Mouse (Mus musculus): ENCODE measurements around the gene Gm20388. TPM values are rescaled to one million over a fixed set of nuclear protein-coding genes. Genes with fewer than 3 reads are reported as not detected.

Gene Gm20388
- polyA plus RNA-seq, 1 experiment from 2014 or later, result not detected

DNA sequence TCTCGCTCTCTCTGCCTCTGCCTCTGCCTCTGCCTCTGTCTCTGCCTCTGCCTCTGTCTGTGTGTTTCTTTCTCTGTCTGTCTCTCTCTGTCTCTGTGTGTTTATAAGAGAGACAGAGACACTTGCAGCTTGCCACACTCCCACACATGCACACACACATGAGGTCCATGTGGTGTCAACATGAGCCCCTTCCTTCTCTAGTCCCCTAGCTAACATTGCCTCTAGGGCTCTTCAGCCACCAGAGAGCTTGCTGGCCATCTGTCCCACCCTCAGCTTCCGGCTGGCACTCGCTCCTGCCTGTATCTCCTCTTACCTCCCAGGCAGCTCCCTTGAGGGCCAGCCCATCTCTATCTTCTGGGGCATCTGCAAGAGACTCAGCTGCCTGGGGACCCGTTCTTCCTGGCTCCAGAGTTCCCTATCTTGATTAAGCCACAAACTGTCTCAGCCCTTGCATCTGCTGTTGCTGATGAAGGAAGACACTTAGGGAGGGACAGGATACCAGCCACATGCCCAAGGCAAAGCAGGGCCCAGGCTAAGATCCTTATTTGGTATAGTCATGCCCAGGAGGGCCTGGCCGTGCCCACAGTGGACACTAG lies 414.6 kb downstream of the Gm20388 start:
- Histone ChIP-seq H3K9me3 (ENCODE audit: control insufficient read depth, low read length) (no peaks in the 10 kb centered on the region), H3K27ac (replicated peaks in 1 of 2; ENCODE audit: control insufficient read depth in 1 of 2, insufficient read depth in 1 of 2, low read depth in 2 of 2, low read length in 2 of 2) (no peak overlapping the region), H3K4me3 (ENCODE audit: control insufficient read depth in 1 of 2, insufficient read depth in 1 of 2, low read depth in 1 of 2, low read length in 2 of 2) (no peak overlapping the region), H3K4me2 (ENCODE audit: low read length) (no peak overlapping the region), H3K9ac (ENCODE audit: low read length) (no peak overlapping the region), H3K4me1 (ENCODE audit: control insufficient read depth in 2 of 2, insufficient read depth in 2 of 2, low read length in 2 of 2) (peaks cover 15 to 18% of the 10 kb centered on the region in 2 experiments), H3K27me3 (ENCODE audit: control insufficient read depth, insufficient read depth, low read length) (no peaks in the 10 kb centered on the region), H3K36me3 (ENCODE audit: control insufficient read depth, insufficient read depth, low read length) (no peaks in the 10 kb centered on the region)
- WGBS, result 67% methylated on average over 5 of the region's 5 CpGs
- ATAC-seq (ENCODE audit: insufficient number of reproducible peaks, insufficient read depth, low FRiP score, low read depth), result no peak

DNA sequence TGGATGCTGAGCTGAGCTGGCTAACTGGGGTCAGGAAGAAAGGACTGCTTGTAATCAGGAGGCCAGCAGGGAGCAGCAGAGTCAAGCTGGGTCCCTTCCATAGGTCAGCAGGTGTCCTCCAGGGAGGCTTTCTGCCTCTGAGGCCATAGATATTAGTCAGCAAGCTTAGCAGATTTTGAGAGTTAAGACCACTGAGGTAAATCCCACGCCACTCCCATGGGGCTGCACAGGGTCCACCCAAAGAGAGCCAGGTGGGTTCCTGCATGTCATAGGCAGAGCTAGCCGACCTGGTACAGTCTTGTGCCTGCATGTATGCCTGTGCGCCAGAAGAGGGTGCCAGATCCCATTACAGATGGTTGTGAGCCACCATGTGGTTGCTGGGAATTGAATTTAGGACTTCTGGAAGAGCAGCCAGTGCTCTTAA lies 416.5 kb downstream of the Gm20388 start:
- H3K4me1 ChIP-seq (ENCODE audit: control insufficient read depth in 2 of 2, insufficient read depth in 2 of 2, low read length in 2 of 2), result peaks cover 26 to 27% of the 10 kb centered on the region in 2 experiments
- H3K9me3 ChIP-seq (ENCODE audit: control insufficient read depth, low read length), result no peaks in the 10 kb centered on the region
- WGBS, result 58% methylated on average over 3 of the region's 3 CpGs
- no peak overlapping the region for H3K4me2 ChIP-seq (ENCODE audit: low read length)
- H3K4me3 ChIP-seq (ENCODE audit: control insufficient read depth in 1 of 2, insufficient read depth in 1 of 2, low read depth in 1 of 2, low read length in 2 of 2), result no peak overlapping the region
- H3K36me3 ChIP-seq (ENCODE audit: control insufficient read depth, insufficient read depth, low read length), result no peaks in the 10 kb centered on the region
- ATAC-seq (ENCODE audit: insufficient number of reproducible peaks, insufficient read depth, low FRiP score, low read depth), result no peak
- no peaks in the 10 kb centered on the region for H3K27me3 ChIP-seq (ENCODE audit: control insufficient read depth, insufficient read depth, low read length)
- H3K27ac ChIP-seq (replicated peaks in 1 of 2; ENCODE audit: control insufficient read depth in 1 of 2, insufficient read depth in 1 of 2, low read depth in 2 of 2, low read length in 2 of 2), result no peak overlapping the region
- H3K9ac ChIP-seq (ENCODE audit: low read length), result no peak overlapping the region

DNA sequence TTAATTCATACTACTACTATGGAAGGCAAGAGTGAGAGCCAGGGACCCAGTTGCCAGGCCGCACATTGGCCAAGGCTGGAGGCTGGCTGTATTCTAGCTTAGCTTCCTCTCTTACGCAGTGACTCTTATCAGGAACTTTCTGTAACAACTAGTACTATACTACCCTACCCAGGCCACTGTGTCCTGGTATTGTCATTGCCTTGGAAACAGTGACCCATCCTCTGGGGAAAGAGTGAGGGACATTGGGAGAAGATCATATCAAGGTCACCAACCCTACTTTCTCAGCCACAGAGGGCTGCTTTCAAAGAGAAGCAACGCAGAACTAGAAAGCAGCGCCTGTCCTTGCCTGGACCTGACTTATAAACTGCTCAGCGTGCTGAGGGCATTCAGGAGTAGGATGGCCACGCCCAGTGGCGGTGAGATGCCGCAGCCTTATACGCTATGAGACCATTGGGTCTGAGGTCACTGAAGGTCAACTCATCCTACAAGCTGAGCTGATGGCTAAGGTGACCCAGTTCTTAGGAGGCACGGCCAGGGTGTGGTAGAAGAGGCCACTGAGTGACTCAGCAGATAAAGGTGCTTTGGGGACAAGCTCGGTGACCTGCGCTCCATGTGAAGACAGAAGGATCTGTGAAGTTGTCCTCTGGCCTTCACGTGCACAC lies 417.9 kb downstream of the Gm20388 start:
- WGBS, result 78% methylated on average over 13 of the region's 13 CpGs
- no peak overlapping the region for H3K9ac ChIP-seq (ENCODE audit: low read length)
- H3K4me3 ChIP-seq (ENCODE audit: control insufficient read depth in 1 of 2, insufficient read depth in 1 of 2, low read depth in 1 of 2, low read length in 2 of 2), result no peak overlapping the region
- ATAC-seq (ENCODE audit: insufficient number of reproducible peaks, insufficient read depth, low FRiP score, low read depth), result no peak
- H3K27me3 ChIP-seq (ENCODE audit: control insufficient read depth, insufficient read depth, low read length), result no peaks in the 10 kb centered on the region
- no peak overlapping the region for H3K27ac ChIP-seq (replicated peaks in 1 of 2; ENCODE audit: control insufficient read depth in 1 of 2, insufficient read depth in 1 of 2, low read depth in 2 of 2, low read length in 2 of 2)
- peaks cover 14 to 18% of the 10 kb centered on the region in 2 experiments for H3K4me1 ChIP-seq (ENCODE audit: control insufficient read depth in 2 of 2, insufficient read depth in 2 of 2, low read length in 2 of 2)
- no peak overlapping the region for H3K4me2 ChIP-seq (ENCODE audit: low read length)
- no peaks in the 10 kb centered on the region for H3K9me3 ChIP-seq (ENCODE audit: control insufficient read depth, low read length)
- H3K36me3 ChIP-seq (ENCODE audit: control insufficient read depth, insufficient read depth, low read length), result no peaks in the 10 kb centered on the region

DNA sequence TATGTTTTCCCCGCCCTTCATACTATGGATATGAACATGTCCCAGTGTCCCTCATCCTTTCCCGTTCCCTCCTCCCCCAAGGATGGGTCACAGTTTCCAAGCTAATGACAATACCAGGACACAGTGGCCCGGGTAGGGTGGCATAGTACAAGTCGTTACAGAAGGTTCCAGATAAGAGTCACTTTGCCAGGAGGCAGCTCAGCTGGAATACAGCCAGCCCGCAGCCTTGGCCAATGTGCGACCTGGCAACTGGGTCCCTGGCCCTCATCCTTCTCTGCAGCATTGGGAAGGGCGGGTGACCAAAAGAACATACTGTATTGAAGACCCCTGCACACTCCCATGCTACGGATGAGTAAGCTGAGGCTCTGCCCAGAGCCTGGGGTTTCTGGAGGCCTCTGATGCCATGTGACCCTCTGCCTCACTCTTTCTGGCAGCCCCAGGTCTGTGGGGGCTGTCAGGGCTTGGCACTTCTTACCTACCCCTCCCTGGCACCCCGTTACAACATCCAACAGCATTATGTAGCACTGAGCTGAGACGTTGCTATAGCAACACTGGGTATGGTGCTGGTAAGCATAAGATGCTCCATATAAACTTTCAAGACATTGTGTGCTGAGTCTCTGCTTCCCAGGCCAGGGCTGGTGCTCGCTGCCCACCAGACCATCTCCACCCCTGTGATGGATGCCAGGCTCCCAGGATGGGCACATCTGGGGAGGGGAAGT lies 418.5 kb downstream of the Gm20388 start:
- Histone ChIP-seq H3K9me3 (ENCODE audit: control insufficient read depth, low read length) (no peaks in the 10 kb centered on the region), H3K27me3 (ENCODE audit: control insufficient read depth, insufficient read depth, low read length) (no peaks in the 10 kb centered on the region), H3K36me3 (ENCODE audit: control insufficient read depth, insufficient read depth, low read length) (no peaks in the 10 kb centered on the region), H3K27ac (replicated peaks in 1 of 2; ENCODE audit: control insufficient read depth in 1 of 2, insufficient read depth in 1 of 2, low read depth in 2 of 2, low read length in 2 of 2) (no peak overlapping the region), H3K4me2 (ENCODE audit: low read length) (no peak overlapping the region), H3K4me3 (ENCODE audit: control insufficient read depth in 1 of 2, insufficient read depth in 1 of 2, low read depth in 1 of 2, low read length in 2 of 2) (no peak overlapping the region), H3K4me1 (ENCODE audit: control insufficient read depth in 2 of 2, insufficient read depth in 2 of 2, low read length in 2 of 2) (peaks cover 12 to 18% of the 10 kb centered on the region in 2 experiments; a peak in 3 of 4 replicates), H3K9ac (ENCODE audit: low read length) (no peak overlapping the region)
- no peak for ATAC-seq (ENCODE audit: insufficient number of reproducible peaks, insufficient read depth, low FRiP score, low read depth)
- WGBS, result 83% methylated on average over 11 of the region's 11 CpGs

DNA sequence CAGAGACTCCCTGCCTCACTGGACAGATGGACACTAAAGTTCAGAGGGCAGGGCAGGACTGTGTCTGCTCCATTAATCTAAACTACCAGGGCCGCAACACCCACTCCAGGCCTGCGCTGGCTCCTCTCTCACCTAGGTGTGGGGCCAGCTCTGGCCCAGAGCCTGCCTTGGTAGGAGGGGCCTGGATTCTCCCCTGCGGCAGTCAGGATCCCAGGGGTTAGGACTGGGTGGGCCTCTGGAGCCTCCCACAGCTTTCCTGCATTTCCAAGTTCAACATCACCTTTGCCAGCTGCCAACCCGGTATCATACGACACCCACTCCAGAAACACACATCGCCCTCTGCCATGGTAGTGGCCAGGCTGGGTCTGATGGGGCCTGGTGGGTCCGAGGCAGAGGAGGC lies 420.4 kb downstream of the Gm20388 start:
- Histone ChIP-seq H3K4me1 (ENCODE audit: control insufficient read depth in 2 of 2, insufficient read depth in 2 of 2, low read length in 2 of 2) (peaks cover 30% of the 10 kb centered on the region in 2 experiments), H3K27me3 (ENCODE audit: control insufficient read depth, insufficient read depth, low read length) (no peaks in the 10 kb centered on the region), H3K27ac (replicated peaks in 1 of 2; ENCODE audit: control insufficient read depth in 1 of 2, insufficient read depth in 1 of 2, low read depth in 2 of 2, low read length in 2 of 2) (peak overlapping the region in 1 of 2 experiments; percentile 1; a peak in 2 of 4 replicates), H3K4me2 (ENCODE audit: low read length) (no peak overlapping the region), H3K9ac (ENCODE audit: low read length) (no peak overlapping the region), H3K4me3 (ENCODE audit: control insufficient read depth in 1 of 2, insufficient read depth in 1 of 2, low read depth in 1 of 2, low read length in 2 of 2) (no peak overlapping the region), H3K9me3 (ENCODE audit: control insufficient read depth, low read length) (no peaks in the 10 kb centered on the region), H3K36me3 (ENCODE audit: control insufficient read depth, insufficient read depth, low read length) (no peaks in the 10 kb centered on the region)
- no peak for ATAC-seq (ENCODE audit: insufficient number of reproducible peaks, insufficient read depth, low FRiP score, low read depth)
- 55% methylated on average over 7 of the region's 7 CpGs for WGBS

DNA sequence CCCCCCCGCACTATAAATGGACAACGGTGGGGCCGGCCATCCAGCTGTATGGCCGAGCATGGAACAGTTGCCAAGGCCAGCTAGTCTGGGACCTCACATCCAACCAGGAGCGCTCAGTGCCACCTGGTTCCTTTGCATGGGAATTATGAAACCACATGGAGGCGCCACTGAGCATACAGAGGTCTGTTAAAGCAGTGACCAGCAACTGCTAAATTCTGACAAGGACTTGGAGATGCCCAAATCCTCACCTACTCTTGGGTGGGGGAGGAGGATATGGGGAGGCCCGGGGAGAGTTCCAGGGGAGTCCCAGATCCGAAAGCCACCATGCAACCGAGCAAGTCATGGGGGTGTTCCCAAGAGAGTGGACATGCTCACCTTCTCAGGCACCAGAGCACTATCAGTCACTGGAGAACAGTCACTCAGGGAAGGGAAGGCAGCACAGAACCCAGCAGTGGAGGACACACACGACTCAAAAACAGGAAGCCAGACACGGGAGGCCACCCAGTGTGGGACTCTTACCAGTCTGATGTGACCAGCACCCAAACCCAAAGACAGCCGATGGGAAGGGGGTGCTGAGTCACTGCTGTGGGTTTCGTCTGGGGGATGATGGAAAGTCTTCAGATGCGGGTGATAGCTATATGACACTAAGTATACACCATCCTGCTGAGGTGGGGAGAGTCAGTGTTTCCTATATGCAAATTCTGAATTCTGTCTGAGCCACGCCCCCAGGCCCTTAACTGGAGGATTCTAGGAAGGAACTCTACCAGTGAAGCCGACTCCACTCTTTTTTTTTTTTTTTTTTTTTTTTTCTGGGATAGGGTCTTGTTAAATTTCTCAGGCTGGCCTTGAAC lies 422.0 kb downstream of the Gm20388 start:
- H3K4me3 ChIP-seq (ENCODE audit: control insufficient read depth in 1 of 2, insufficient read depth in 1 of 2, low read depth in 1 of 2, low read length in 2 of 2), result no peak overlapping the region
- ATAC-seq (ENCODE audit: insufficient number of reproducible peaks, insufficient read depth, low FRiP score, low read depth), result no peak
- H3K4me1 ChIP-seq (ENCODE audit: control insufficient read depth in 2 of 2, insufficient read depth in 2 of 2, low read length in 2 of 2), result peaks cover 32 to 33% of the 10 kb centered on the region in 2 experiments
- no peaks in the 10 kb centered on the region for H3K9me3 ChIP-seq (ENCODE audit: control insufficient read depth, low read length)
- no peaks in the 10 kb centered on the region for H3K27me3 ChIP-seq (ENCODE audit: control insufficient read depth, insufficient read depth, low read length)
- no peak overlapping the region for H3K9ac ChIP-seq (ENCODE audit: low read length)
- H3K36me3 ChIP-seq (ENCODE audit: control insufficient read depth, insufficient read depth, low read length), result no peaks in the 10 kb centered on the region
- no peak overlapping the region for H3K27ac ChIP-seq (replicated peaks in 1 of 2; ENCODE audit: control insufficient read depth in 1 of 2, insufficient read depth in 1 of 2, low read depth in 2 of 2, low read length in 2 of 2)
- 73% methylated on average over 16 of the region's 16 CpGs for WGBS
- no peak overlapping the region for H3K4me2 ChIP-seq (ENCODE audit: low read length)

DNA sequence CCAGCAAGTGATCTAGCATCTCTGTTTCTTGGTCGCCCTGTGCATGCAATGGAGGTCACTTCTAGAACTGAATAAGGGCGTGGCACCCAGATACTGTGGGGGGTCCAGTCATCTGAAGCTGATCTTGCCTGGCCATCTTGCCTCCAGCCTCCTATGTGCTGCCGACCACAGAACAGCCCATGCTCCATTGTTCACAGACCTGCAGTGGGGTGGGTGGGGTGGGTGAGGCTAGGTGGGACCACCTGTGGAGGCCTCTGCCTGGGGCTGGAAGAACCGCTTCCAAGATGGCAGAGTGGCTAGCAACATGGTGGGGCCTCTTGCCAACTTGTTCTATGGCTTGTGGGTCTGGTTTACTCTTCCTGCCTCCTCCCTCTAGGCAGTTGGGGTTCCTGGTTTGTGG lies 423.0 kb downstream of the Gm20388 start:
- Histone ChIP-seq H3K36me3 (ENCODE audit: control insufficient read depth, insufficient read depth, low read length) (no peaks in the 10 kb centered on the region), H3K9ac (ENCODE audit: low read length) (no peak overlapping the region), H3K9me3 (ENCODE audit: control insufficient read depth, low read length) (no peaks in the 10 kb centered on the region), H3K27ac (replicated peaks in 1 of 2; ENCODE audit: control insufficient read depth in 1 of 2, insufficient read depth in 1 of 2, low read depth in 2 of 2, low read length in 2 of 2) (no peak overlapping the region), H3K27me3 (ENCODE audit: control insufficient read depth, insufficient read depth, low read length) (no peaks in the 10 kb centered on the region), H3K4me2 (ENCODE audit: low read length) (no peak overlapping the region), H3K4me3 (ENCODE audit: control insufficient read depth in 1 of 2, insufficient read depth in 1 of 2, low read depth in 1 of 2, low read length in 2 of 2) (no peak overlapping the region), H3K4me1 (ENCODE audit: control insufficient read depth in 2 of 2, insufficient read depth in 2 of 2, low read length in 2 of 2) (peaks cover 32 to 33% of the 10 kb centered on the region in 2 experiments)
- WGBS, result 96% methylated on average over 4 of the region's 4 CpGs
- ATAC-seq (ENCODE audit: insufficient number of reproducible peaks, insufficient read depth, low FRiP score, low read depth), result no peak

Measured in heart, embryonic 14.5 days (tissue).